ENCODE assay signal across 9 mouse cellular contexts in genomic region chr10:43440050-43440449, GRCm38 (mm10). TPM values are rescaled to one million over a fixed set of nuclear protein-coding genes. Genes with fewer than 3 reads are reported as not detected.
DNase-seq lines count a peak whose midpoint lies in the region; ATAC-seq and TF ChIP-seq lines count a peak whose summit lies in the region.
"Had no signal": no experiment of that assay in that cellular context is flagged by ENCODE, and none has a peak within 500 bp of the region (broad histone marks: within the 10 kb centered on the region; RNA-seq: fewer than 3 reads in every experiment).

No protein-coding gene starts in this region.

- 50% methylated on average over 13 of the region's 13 CpGs for WGBS in embryonic facial prominence, embryonic 14.5 days
- 17% methylated on average over 13 of the region's 13 CpGs for WGBS in kidney, embryonic 14.5 days
- WGBS in midbrain, embryonic 14.5 days: 17% methylated on average over 13 of the region's 13 CpGs

- no peak overlapping the region for H3K4me3 ChIP-seq in embryonic facial prominence, embryonic 14.5 days (ENCODE audit: low read depth, low read length)
- no peak overlapping the region for H3K4me3 ChIP-seq in kidney, embryonic 14.5 days (ENCODE audit: low read length)
- no peak overlapping the region for H3K4me3 ChIP-seq in midbrain, embryonic 14.5 days (replicated peaks; ENCODE audit: low read depth, low read length)
- H3K4me3 ChIP-seq in layer of hippocampus, adult 2 months: no peak overlapping the region
- H3K4me3 ChIP-seq: gastrocnemius, adult 2 months had no signal

- no peak overlapping the region for H3K9ac ChIP-seq in embryonic facial prominence, embryonic 14.5 days (ENCODE audit: low read depth, low read length)
- no peak overlapping the region for H3K9ac ChIP-seq in kidney, embryonic 14.5 days (ENCODE audit: low read depth, low read length)
- no peak overlapping the region for H3K9ac ChIP-seq in midbrain, embryonic 14.5 days (replicated peaks; ENCODE audit: low read length)

- no peak for ATAC-seq in embryonic facial prominence, embryonic 14.5 days (ENCODE audit: low read depth)
- no peak; the same call in 1 of the 2 replicates for ATAC-seq in kidney, embryonic 14.5 days (ENCODE audit: low FRiP score, low TSS enrichment)
- peak; percentile 41; the same call in 1 of the 2 replicates for ATAC-seq in midbrain, embryonic 14.5 days (ENCODE audit: low FRiP score, low TSS enrichment)
- no peak for ATAC-seq in megakaryocyte, adult 5-6 weeks (ENCODE audit: poor library complexity, severe bottlenecking)

- no peak for TF ChIP-seq CTCF in layer of hippocampus, adult 2 months (conservative IDR thresholded peaks at IDR 0.05)

- H3K4me1 ChIP-seq in embryonic facial prominence, embryonic 14.5 days (ENCODE audit: control insufficient read depth, insufficient read depth, low read length): peaks cover 10% of the 10 kb centered on the region; the same call in 1 of the 2 replicates
- H3K4me1 ChIP-seq in kidney, embryonic 14.5 days (ENCODE audit: control insufficient read depth, insufficient read depth, low read length): peaks cover 20% of the 10 kb centered on the region
- H3K4me1 ChIP-seq in midbrain, embryonic 14.5 days (ENCODE audit: control insufficient read depth, insufficient read depth, low read length): peaks cover 15% of the 10 kb centered on the region

- no peaks in the 10 kb centered on the region for H3K36me3 ChIP-seq in embryonic facial prominence, embryonic 14.5 days (ENCODE audit: control insufficient read depth, insufficient read depth, low read length)
- no peaks in the 10 kb centered on the region for H3K36me3 ChIP-seq in kidney, embryonic 14.5 days (ENCODE audit: control insufficient read depth, insufficient read depth, low read length)
- H3K36me3 ChIP-seq in midbrain, embryonic 14.5 days (ENCODE audit: control insufficient read depth, insufficient read depth, low read length): no peaks in the 10 kb centered on the region

- DNase-seq in embryo, embryonic 10.5 days (ENCODE audit: low spot score): peak; percentile 72
- DNase-seq in embryonic facial prominence, embryonic 14.5 days (ENCODE audit: low spot score): peak; percentile 32
- peak; percentile 73 for DNase-seq in midbrain, embryonic 14.5 days
- no peak for DNase-seq in layer of hippocampus, adult 2 months (ENCODE audit: low spot score in 2 of 2)
- DNase-seq in spleen, postnatal 4 days (ENCODE audit: low spot score in 2 of 2): no peak
- DNase-seq in gastrocnemius, postnatal 10 days: no peak
- DNase-seq: gastrocnemius, adult 2 months had no signal

- H3K27ac ChIP-seq in embryonic facial prominence, embryonic 14.5 days (replicated peaks; ENCODE audit: low read depth, low read length): no peak overlapping the region
- H3K27ac ChIP-seq in kidney, embryonic 14.5 days (ENCODE audit: low read depth, low read length): peak overlapping the region; percentile 63; the same call in 1 of the 2 replicates
- peak overlapping the region; percentile 88 for H3K27ac ChIP-seq in midbrain, embryonic 14.5 days (replicated peaks; ENCODE audit: low read depth, low read length)
- no peak overlapping the region for H3K27ac ChIP-seq in layer of hippocampus, adult 2 months

- H3K9me3 ChIP-seq in embryonic facial prominence, embryonic 14.5 days (ENCODE audit: control insufficient read depth, low read length): no peaks in the 10 kb centered on the region
- no peaks in the 10 kb centered on the region for H3K9me3 ChIP-seq in kidney, embryonic 14.5 days (ENCODE audit: control insufficient read depth, low read length)
- no peaks in the 10 kb centered on the region for H3K9me3 ChIP-seq in midbrain, embryonic 14.5 days (ENCODE audit: control insufficient read depth, low read length)

- no peak overlapping the region for H3K4me2 ChIP-seq in embryonic facial prominence, embryonic 14.5 days (ENCODE audit: low read depth, low read length)
- no peak overlapping the region for H3K4me2 ChIP-seq in kidney, embryonic 14.5 days (replicated peaks; ENCODE audit: low read depth, low read length)
- H3K4me2 ChIP-seq in midbrain, embryonic 14.5 days (ENCODE audit: low read length): peak overlapping the region; percentile 27

- no peaks in the 10 kb centered on the region for H3K27me3 ChIP-seq in embryonic facial prominence, embryonic 14.5 days (replicated peaks; ENCODE audit: control insufficient read depth, insufficient read depth, low read length)
- H3K27me3 ChIP-seq in kidney, embryonic 14.5 days (ENCODE audit: control insufficient read depth, insufficient read depth, low read length): no peaks in the 10 kb centered on the region
- H3K27me3 ChIP-seq in midbrain, embryonic 14.5 days (ENCODE audit: control insufficient read depth, insufficient read depth, low read length): no peaks in the 10 kb centered on the region

RNA-seq across cellular contexts. Expression of gene Bend3, which starts 38.6 kb away (rescaled TPM):
- polyA plus RNA-seq in embryonic facial prominence, embryonic 14.5 days (2014; fragmentation: Nextera tagmentation; extraction: Ambion mirVana): 3.6 and 3.9 TPM in 2 replicates
- polyA plus RNA-seq in kidney, embryonic 14.5 days (2014; fragmentation: Nextera tagmentation; extraction: Ambion mirVana): 8.4 and 8.9 TPM in 2 replicates
- 3.8 and 6.1 TPM in 2 replicates for polyA plus RNA-seq in midbrain, embryonic 14.5 days (2014; fragmentation: Nextera tagmentation; extraction: Ambion mirVana)
- total RNA-seq in megakaryocyte, adult 5-6 weeks (2015): 1.5 and 2.4 TPM in 2 replicates
- total RNA-seq in megakaryocyte, adult 5-6 weeks (2017): 0.84 and 1.1 TPM in 2 replicates
- 1 to 10 TPM; 5.2 to 6.2 TPM for total RNA-seq in layer of hippocampus, adult 2 months (2021)
- total RNA-seq in gastrocnemius, postnatal 10 days (2021): 1 to 10 TPM; 4.6 to 6.5 TPM

Comparison
In these comparisons a context has a peak if more than half of its experiments do, and no peak if none do; other contexts are left out.
1. DNase-seq: peak in embryo, embryonic 10.5 days (single experiment), embryonic facial prominence, embryonic 14.5 days (single experiment) and midbrain, embryonic 14.5 days (single experiment); none in layer of hippocampus, adult 2 months (0 of 2), spleen, postnatal 4 days (0 of 2) and gastrocnemius, postnatal 10 days (single experiment).
2. H3K27ac ChIP-seq: peak in kidney, embryonic 14.5 days (single experiment) and midbrain, embryonic 14.5 days (single experiment); none in embryonic facial prominence, embryonic 14.5 days (single experiment) and layer of hippocampus, adult 2 months (single experiment).